Mouse (Mus musculus): ENCODE measurements at regions not wholly inside any gene's neighbourhood (a gene's known extent, or its start where the extent isn't known, plus 50 kb on each side); places are given as distances from the start of the nearest gene placed in this dataset.

GRCm38 (mm10) chr12:107539683-107540082, 51.3 kb downstream of the 3110018I06Rik start:
- DNase-seq (ENCODE audit: low spot score in 2 of 2) = no peak

- no peak for DNase-seq (ENCODE audit: low spot score in 2 of 2)
Measured at GRCm38 (mm10) chr12:107541196-107541595, 52.8 kb downstream of the 3110018I06Rik start.

GRCm38 (mm10) chr12:107547194-107547885, 58.9 kb downstream of the 3110018I06Rik start:
- no peak for DNase-seq (ENCODE audit: low spot score in 2 of 2)

- no peak for DNase-seq (ENCODE audit: low spot score in 2 of 2)
Measured at GRCm38 (mm10) chr12:107547886-107548448, 59.5 kb downstream of the 3110018I06Rik start.

- DNase-seq (ENCODE audit: low spot score in 2 of 2) = no peak
Measured at GRCm38 (mm10) chr12:107549452-107550296, 61.2 kb downstream of the 3110018I06Rik start.

GRCm38 (mm10) chr12:107559191-107559590, 70.8 kb downstream of the 3110018I06Rik start:
- DNase-seq (ENCODE audit: low spot score in 2 of 2) = no peak

- DNase-seq (ENCODE audit: low spot score in 2 of 2) = no peak
Measured at GRCm38 (mm10) chr12:107560100-107560499, 71.7 kb downstream of the 3110018I06Rik start.

- DNase-seq (ENCODE audit: low spot score in 2 of 2) = no peak
Measured at GRCm38 (mm10) chr12:107572586-107572985, 84.2 kb downstream of the 3110018I06Rik start.

GRCm38 (mm10) chr12:107579508-107579907, 91.1 kb downstream of the 3110018I06Rik start:
- DNase-seq (ENCODE audit: low spot score in 2 of 2) = no peak

- DNase-seq (ENCODE audit: low spot score in 2 of 2) = no peak
Measured at GRCm38 (mm10) chr12:107583151-107583720, 94.8 kb downstream of the 3110018I06Rik start.

- DNase-seq (ENCODE audit: low spot score in 2 of 2) = no peak
Measured at GRCm38 (mm10) chr12:107585696-107586225, 97.3 kb downstream of the 3110018I06Rik start.

- no peak for DNase-seq (ENCODE audit: low spot score in 2 of 2)
Measured at GRCm38 (mm10) chr12:107596236-107596635, 107.8 kb downstream of the 3110018I06Rik start.

GRCm38 (mm10) chr12:107600576-107600975, 112.1 kb downstream of the 3110018I06Rik start:
- no peak for DNase-seq (ENCODE audit: low spot score in 2 of 2)

- no peak for DNase-seq (ENCODE audit: low spot score in 2 of 2)
Measured at GRCm38 (mm10) chr12:107608966-107609365, 120.5 kb downstream of the 3110018I06Rik start.

GRCm38 (mm10) chr12:107609986-107610385, 121.6 kb downstream of the 3110018I06Rik start:
- DNase-seq (ENCODE audit: low spot score in 2 of 2) = no peak

GRCm38 (mm10) chr12:107617212-107617994, 129.0 kb downstream of the 3110018I06Rik start:
- DNase-seq (ENCODE audit: low spot score in 2 of 2) = no peak

GRCm38 (mm10) chr12:107624446-107624845, 136.0 kb downstream of the 3110018I06Rik start:
- no peak for DNase-seq (ENCODE audit: low spot score in 2 of 2)

GRCm38 (mm10) chr12:107648008-107648407, 159.6 kb downstream of the 3110018I06Rik start:
- no peak for DNase-seq (ENCODE audit: low spot score in 2 of 2)

GRCm38 (mm10) chr12:107652126-107652728, 163.8 kb downstream of the 3110018I06Rik start:
- DNase-seq (ENCODE audit: low spot score in 2 of 2) = no peak

GRCm38 (mm10) chr12:107653131-107653530, 164.7 kb downstream of the 3110018I06Rik start:
- DNase-seq (ENCODE audit: low spot score in 2 of 2) = no peak

- no peak for DNase-seq (ENCODE audit: low spot score in 2 of 2)
Measured at GRCm38 (mm10) chr12:107656846-107657245, 168.4 kb downstream of the 3110018I06Rik start.
